Mouse (Mus musculus) cortical plate, adult 2 months (tissue): ENCODE results near the gene Cdc7. TPM values are rescaled to one million over a fixed set of nuclear protein-coding genes. Genes with fewer than 3 reads are reported as not detected.

ENCODE experiments used
- H3K27ac ChIP-seq: fragments of 200-500 bp; 2 replicates; pipeline ENCODE4 v1.5.1; 2012; ENCODE audit warnings: low read length, control low read depth, inconsistent platforms; ENCODE audit not compliant: insufficient read depth
- H3K4me1 ChIP-seq: fragments of 200-500 bp; 2 replicates; pipeline ENCODE4 v1.6.1; 2011; ENCODE audit warnings: low read length; ENCODE audit not compliant: control insufficient read depth, insufficient read depth
- H3K4me3 ChIP-seq: fragments of 200-500 bp; 2 replicates; pipeline ENCODE4 v1.5.1; 2011; ENCODE audit warnings: mild to moderate bottlenecking, low read length, control low read depth; ENCODE audit not compliant: insufficient read depth
- CTCF ChIP-seq: fragments of 200-500 bp; IDR thresholded peaks from 2 replicates; pipeline ENCODE4 v1.5.1; 2011; ENCODE audit warnings: mild to moderate bottlenecking, control low read depth, low read length; ENCODE audit not compliant: insufficient read depth; ENCODE audit errors: extremely low read depth
- POLR2A ChIP-seq: fragments of 200-500 bp; IDR thresholded peaks from 2 replicates; pipeline ENCODE4 v1.6.1; 2011; ENCODE audit warnings: mild to moderate bottlenecking, low read length, control low read depth; ENCODE audit not compliant: insufficient read depth; ENCODE audit errors: extremely low read depth
- polyA plus RNA-seq: library from polyadenylated mRNA; depleted of rRNA; stranded (reverse); fragments of >200 nt; gene quantifications from 2 replicates; pipeline ENCODE4 v1.2.3, GENCODE M21; 2012

The Cdc7 gene
- polyA plus RNA-seq, 1 experiment = 21.0 TPM

DNA sequence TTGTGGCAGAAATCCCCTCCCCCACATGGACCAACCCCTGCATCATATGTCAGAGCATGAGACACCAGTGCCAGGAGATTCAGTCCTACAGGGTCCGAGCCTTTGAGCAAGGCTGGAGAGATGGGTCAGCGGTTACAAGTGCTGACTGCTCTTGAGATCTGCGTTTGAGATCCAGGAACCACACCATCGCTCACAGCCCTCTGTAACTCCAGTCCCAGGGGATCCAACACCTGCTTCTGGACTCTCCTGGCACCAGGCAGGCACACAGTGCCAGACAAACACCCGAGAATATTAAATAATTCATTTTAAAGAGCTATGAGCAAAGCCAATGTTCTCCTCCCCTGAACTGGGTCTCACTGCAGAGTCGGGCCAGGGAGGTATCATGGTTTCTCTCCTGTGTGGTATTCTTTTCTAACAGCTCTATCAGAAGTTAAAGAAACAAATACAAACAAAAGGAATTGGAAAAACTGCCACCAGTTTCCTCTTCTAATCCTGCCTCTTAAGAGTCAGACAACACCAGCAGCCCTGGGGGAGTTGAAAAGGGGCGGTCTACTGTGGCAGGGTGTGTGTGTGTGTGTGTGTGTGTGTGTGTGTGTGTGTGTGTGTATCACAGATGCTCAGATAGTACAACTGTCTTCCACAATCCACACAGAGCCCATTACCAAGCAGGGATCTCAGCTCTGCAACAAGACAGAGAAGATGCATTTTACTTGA is 47.4 kb downstream of the Cdc7 start:
- TF ChIP-seq CTCF = no peak
- Histone ChIP-seq H3K27ac (no peak overlapping the region), H3K4me3 (no peak overlapping the region), H3K4me1 (no peaks in the 10 kb centered on the region)

GRCm38 (mm10) chr5:107012030-107012715 is 48.1 kb downstream of the Cdc7 start:
- no peak for TF ChIP-seq POLR2A
- no peak for TF ChIP-seq CTCF
- H3K27ac ChIP-seq = no peak overlapping the region
- no peak overlapping the region for H3K4me3 ChIP-seq
- no peaks in the 10 kb centered on the region for H3K4me1 ChIP-seq

DNA sequence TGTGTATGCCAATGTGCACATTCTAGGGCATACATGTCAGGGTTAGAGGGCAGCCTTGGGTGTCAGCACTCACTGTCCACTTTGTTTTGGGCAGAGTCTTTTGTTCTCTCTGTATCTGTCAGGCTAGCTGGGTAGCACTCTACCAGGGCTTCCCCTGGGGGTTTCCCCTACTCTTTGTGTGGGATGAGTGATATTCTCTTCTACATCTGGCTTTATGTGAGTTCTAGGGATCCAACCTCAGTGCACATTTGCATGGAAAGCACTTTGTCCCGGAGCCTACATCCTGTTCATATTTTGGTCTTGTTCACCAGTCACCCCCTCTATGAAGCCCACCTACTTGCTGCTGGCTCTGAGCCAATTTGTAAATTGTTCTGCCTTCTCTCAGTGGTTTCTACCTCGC is 49.3 kb downstream of the Cdc7 start:
- Histone ChIP-seq H3K27ac (no peak overlapping the region), H3K4me1 (no peaks in the 10 kb centered on the region), H3K4me3 (no peak overlapping the region)
- no peak for TF ChIP-seq CTCF
- no peak for TF ChIP-seq POLR2A

DNA sequence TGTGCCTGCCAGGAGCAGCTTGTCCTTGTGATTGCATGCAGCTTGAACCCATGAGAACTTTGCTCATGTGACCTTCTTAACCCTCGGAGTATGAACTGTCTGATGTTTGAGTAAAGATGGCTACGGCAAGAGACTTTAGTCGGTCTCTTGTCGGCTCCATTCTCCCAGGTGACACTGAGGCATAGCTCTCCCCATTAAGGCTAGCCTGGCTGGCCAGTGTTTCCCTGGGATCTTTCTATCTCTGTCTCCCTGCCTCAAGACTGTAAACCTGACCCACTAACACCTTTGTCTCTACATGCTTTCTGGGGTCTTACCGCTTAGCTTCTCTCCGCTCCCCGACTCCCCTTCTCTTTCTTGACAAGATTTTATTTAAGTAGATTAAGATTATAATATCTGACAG is 50.0 kb downstream of the Cdc7 start:
- Histone ChIP-seq H3K27ac (no peak overlapping the region), H3K4me1 (no peaks in the 10 kb centered on the region), H3K4me3 (no peak overlapping the region)
- TF ChIP-seq CTCF (no peak), POLR2A (no peak)

GRCm38 (mm10) chr5:107015046-107015421 is 50.9 kb downstream of the Cdc7 start:
- Histone ChIP-seq H3K27ac (no peak overlapping the region), H3K4me3 (no peak overlapping the region), H3K4me1 (no peaks in the 10 kb centered on the region)
- TF ChIP-seq CTCF = no peak
- no peak for TF ChIP-seq POLR2A

- no peaks in the 10 kb centered on the region for H3K4me1 ChIP-seq
- TF ChIP-seq CTCF (no peak), POLR2A (no peak)
- no peak overlapping the region for H3K27ac ChIP-seq
- no peak overlapping the region for H3K4me3 ChIP-seq
These were observed 51.4 kb downstream of the Cdc7 start for GRCm38 (mm10) chr5:107015422-107016081.

GRCm38 (mm10) chr5:107016538-107016937 is 52.4 kb downstream of the Cdc7 start:
- Histone ChIP-seq H3K27ac (no peak overlapping the region), H3K4me1 (no peaks in the 10 kb centered on the region), H3K4me3 (no peak overlapping the region)
- no peak for TF ChIP-seq CTCF
- no peak for TF ChIP-seq POLR2A

GRCm38 (mm10) chr5:107017544-107017943 is 53.4 kb downstream of the Cdc7 start:
- Histone ChIP-seq H3K27ac (no peak overlapping the region), H3K4me3 (no peak overlapping the region), H3K4me1 (no peaks in the 10 kb centered on the region)
- TF ChIP-seq CTCF (no peak), POLR2A (no peak)

GRCm38 (mm10) chr5:107019057-107019456 is 54.9 kb downstream of the Cdc7 start:
- H3K27ac ChIP-seq = no peak overlapping the region
- TF ChIP-seq POLR2A (no peak), CTCF (no peak)
- no peaks in the 10 kb centered on the region for H3K4me1 ChIP-seq
- no peak overlapping the region for H3K4me3 ChIP-seq

GRCm38 (mm10) chr5:107019904-107020303 is 55.8 kb downstream of the Cdc7 start:
- Histone ChIP-seq H3K4me1 (no peaks in the 10 kb centered on the region), H3K4me3 (no peak overlapping the region), H3K27ac (no peak overlapping the region)
- TF ChIP-seq POLR2A (no peak), CTCF (no peak)
